Comparison of ENCODE assay signal across 9 mouse cellular contexts in genomic region chr19:45012636-45013035, GRCm38 (mm10). TPM values are rescaled to one million over a fixed set of nuclear protein-coding genes. Genes with fewer than 3 reads are reported as not detected.
A peak's percentile ranks its signal among the peaks of the same experiment; 100 is the strongest.
DNase-seq lines count a peak whose midpoint lies in the region; ATAC-seq and TF ChIP-seq lines count a peak whose summit lies in the region.
"Had no signal": no experiment of that assay in that cellular context is flagged by ENCODE, and none has a peak within 500 bp of the region (broad histone marks: within the 10 kb centered on the region; RNA-seq: fewer than 3 reads in every experiment).

No protein-coding gene starts in this region.

- H3K4me2 ChIP-seq in lung, postnatal 0 days (replicated peaks; ENCODE audit: low read depth, low read length): no peak overlapping the region

- no peak for TF ChIP-seq EP300 in lung, postnatal 0 days (IDR thresholded peaks at IDR 0.05)

- no peaks in the 10 kb centered on the region; the same call in 1 of the 2 replicates for H3K27me3 ChIP-seq in hindbrain, embryonic 10.5 days (ENCODE audit: insufficient read depth, poor library complexity, severe bottlenecking)
- H3K27me3 ChIP-seq in lung, postnatal 0 days (replicated peaks; ENCODE audit: insufficient read depth, low read length): no peaks in the 10 kb centered on the region

- H3K4me1 ChIP-seq in hindbrain, embryonic 10.5 days (replicated peaks): peaks cover 56% of the 10 kb centered on the region
- H3K4me1 ChIP-seq in lung, postnatal 0 days (ENCODE audit: insufficient read depth, low read depth, low read length): peaks cover 5% of the 10 kb centered on the region; the same call in 1 of the 2 replicates

- DNase-seq in frontal cortex, postnatal 10 days (ENCODE audit: low spot score in 2 of 2): no peak
- peak; percentile 83 for DNase-seq in NIH3T3 (ENCODE audit: low read depth)
- DNase-seq in hindbrain, embryonic 10.5 days (ENCODE audit: low spot score): no peak
- DNase-seq in lung, postnatal 0 days (ENCODE audit: low spot score): peak; percentile 92
- DNase-seq in urinary bladder, postnatal 36 days (ENCODE audit: low spot score in 2 of 2): no peak
- DNase-seq in frontal cortex, postnatal 25 days (ENCODE audit: low spot score in 2 of 2): no peak
- no peak for DNase-seq in thymus, postnatal 10 days (ENCODE audit: low spot score in 2 of 2)

- TF ChIP-seq CTCF in lung, postnatal 0 days (IDR thresholded peaks at IDR 0.05): peak; percentile 80

- H3K9ac ChIP-seq in lung, postnatal 0 days (replicated peaks; ENCODE audit: low read depth): no peak overlapping the region

- peak overlapping the region; percentile 62; the same call in 1 of the 2 replicates for H3K27ac ChIP-seq in hindbrain, embryonic 10.5 days
- 0 out of 2 replicates have a peak overlapping the region, but pooled peaks have one; percentile 99 for H3K27ac ChIP-seq in lung, postnatal 0 days (ENCODE audit: low read length)

- peaks cover 51% of the 10 kb centered on the region for H3K36me3 ChIP-seq in hindbrain, embryonic 10.5 days
- H3K36me3 ChIP-seq in lung, postnatal 0 days (ENCODE audit: insufficient read depth, low read length): no peaks in the 10 kb centered on the region; the same call in 1 of the 2 replicates

- 45% methylated on average over 6 of the region's 6 CpGs for WGBS in hindbrain, embryonic 10.5 days
- WGBS in lung, postnatal 0 days: 25% methylated on average over 6 of the region's 6 CpGs

- no peak overlapping the region for H3K4me3 ChIP-seq in hindbrain, embryonic 10.5 days
- H3K4me3 ChIP-seq in lung, postnatal 0 days (ENCODE audit: low read depth, low read length): no peak overlapping the region

- no peaks in the 10 kb centered on the region for H3K9me3 ChIP-seq in hindbrain, embryonic 10.5 days
- no peaks in the 10 kb centered on the region for H3K9me3 ChIP-seq in lung, postnatal 0 days (ENCODE audit: low read length)
- H3K9me3 ChIP-seq: G1E had no signal

- ATAC-seq in frontal cortex, adult (ENCODE audit: low TSS enrichment): peak; percentile 7; the same call in 1 of the 2 replicates
- no peak for ATAC-seq in lung, postnatal 0 days

RNA-seq across cellular contexts. Expression of gene Lzts2, which starts 1.6 kb away (rescaled TPM):
- polyA plus RNA-seq in hindbrain, embryonic 10.5 days (2016; fragmentation: Nextera tagmentation; extraction: Ambion mirVana): 67.5 and 69.1 TPM in 2 replicates
- polyA plus RNA-seq in lung, postnatal 0 days (2015; fragmentation: Nextera tagmentation; extraction: Ambion mirVana): 56.0 and 59.4 TPM in 2 replicates

RNA-seq across cellular contexts. Expression of gene Mrpl43, which starts 6.4 kb away (rescaled TPM):
- 75.6 and 83.0 TPM in 2 replicates for polyA plus RNA-seq in hindbrain, embryonic 10.5 days (2016; fragmentation: Nextera tagmentation; extraction: Ambion mirVana)
- 62.6 and 63.3 TPM in 2 replicates for polyA plus RNA-seq in lung, postnatal 0 days (2015; fragmentation: Nextera tagmentation; extraction: Ambion mirVana)

RNA-seq across cellular contexts. Expression of gene Twnk, which starts 7.2 kb away (rescaled TPM):
- polyA plus RNA-seq in hindbrain, embryonic 10.5 days (2016; fragmentation: Nextera tagmentation; extraction: Ambion mirVana): 23.6 and 32.6 TPM in 2 replicates
- polyA plus RNA-seq in lung, postnatal 0 days (2015; fragmentation: Nextera tagmentation; extraction: Ambion mirVana): 7.5 and 7.9 TPM in 2 replicates

RNA-seq across cellular contexts. Expression of gene Sema4g, which starts 23.7 kb away (rescaled TPM):
- polyA plus RNA-seq in hindbrain, embryonic 10.5 days (2016; fragmentation: Nextera tagmentation; extraction: Ambion mirVana): 3.6 and 5.9 TPM in 2 replicates
- polyA plus RNA-seq in lung, postnatal 0 days (2015; fragmentation: Nextera tagmentation; extraction: Ambion mirVana): 0.47 and 1.0 TPM in 2 replicates

RNA-seq across cellular contexts. Expression of gene Pdzd7, which starts 32.9 kb away (rescaled TPM):
- 0.26 and 0.40 TPM in 2 replicates for polyA plus RNA-seq in hindbrain, embryonic 10.5 days (2016; fragmentation: Nextera tagmentation; extraction: Ambion mirVana)
- polyA plus RNA-seq in lung, postnatal 0 days (2015; fragmentation: Nextera tagmentation; extraction: Ambion mirVana): 0.12 and 0.13 TPM in 2 replicates

Comparison
In these comparisons a context has a peak if more than half of its experiments do, and no peak if none do; other contexts are left out.
1. DNase-seq: peak in NIH3T3 (single experiment) and lung, postnatal 0 days (single experiment); none in frontal cortex, postnatal 10 days (0 of 2), hindbrain, embryonic 10.5 days (single experiment), urinary bladder, postnatal 36 days (0 of 2), frontal cortex, postnatal 25 days (0 of 2) and thymus, postnatal 10 days (0 of 2).